Mouse (Mus musculus) cortical plate, adult 2 months (tissue): Measurements from ENCODE around the gene Capza1.

Experiments used
- CTCF ChIP-seq: fragments of 200-500 bp; IDR thresholded peaks from 2 replicates; pipeline ENCODE4 v1.5.1; 2011; ENCODE audit warnings: mild to moderate bottlenecking, control low read depth, low read length; ENCODE audit not compliant: insufficient read depth; ENCODE audit errors: extremely low read depth
- POLR2A ChIP-seq: fragments of 200-500 bp; IDR thresholded peaks from 2 replicates; pipeline ENCODE4 v1.6.1; 2011; ENCODE audit warnings: mild to moderate bottlenecking, low read length, control low read depth; ENCODE audit not compliant: insufficient read depth; ENCODE audit errors: extremely low read depth

DNA sequence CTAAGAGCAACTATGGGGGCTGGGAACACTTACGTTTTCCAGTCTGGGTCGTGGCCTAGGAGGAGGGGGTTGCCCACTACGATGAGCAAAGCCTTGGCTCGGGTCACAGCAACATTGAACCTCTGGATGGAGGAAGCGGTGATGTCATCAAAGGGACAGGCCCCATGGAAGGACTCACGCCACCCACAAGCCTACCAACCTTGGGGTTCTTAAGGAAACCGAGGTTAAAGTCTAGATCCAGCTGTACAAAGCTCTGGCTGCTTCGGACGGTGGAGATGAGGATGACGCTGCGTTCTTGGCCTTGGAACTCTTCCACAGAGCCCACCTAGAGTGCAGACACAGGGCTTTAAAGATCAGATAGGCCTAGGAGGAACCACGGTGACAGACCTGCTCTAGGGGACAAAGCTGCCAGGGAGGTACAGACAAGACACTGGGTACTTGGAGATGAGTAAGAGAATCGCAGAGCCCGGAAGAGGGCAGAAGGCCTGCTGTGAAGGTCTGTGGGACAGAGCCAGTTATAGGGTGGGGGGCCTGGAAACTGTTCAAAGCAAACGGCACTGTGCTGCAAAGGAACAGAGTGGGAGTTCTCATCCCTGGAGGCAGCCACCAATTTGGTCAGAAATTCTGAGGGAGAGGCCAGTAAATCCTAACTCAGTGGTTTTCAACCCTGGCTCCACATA lies 68.5 kb downstream of the Capza1 start:
- no peak for TF ChIP-seq CTCF
- TF ChIP-seq POLR2A, result no peak
